Mouse (Mus musculus): ENCODE results near the gene Msln. TPM values are rescaled to one million over a fixed set of nuclear protein-coding genes. Genes with fewer than 3 reads are reported as not detected.
"Not testable (repeated sequence)": the region's sequence is repeated elsewhere in the genome, so short reads cannot be mapped to it uniquely, and the experiment has no call there.

Msln gene
- total and polyA plus RNA-seq, 3 experiments = not detected

GRCm38 (mm10) chr17:25743831-25744230 lies 10.3 kb downstream of the Msln start:
- no peak overlapping the region for H3K4me3 ChIP-seq (replicated peaks in 1 of 3; ENCODE audit: low read depth in 2 of 3, low read length in 2 of 3, poor library complexity in 1 of 3)
- no peak overlapping the region for H3K4me2 ChIP-seq (ENCODE audit: insufficient read depth, low read depth, poor library complexity, severe bottlenecking)
- H3K9ac ChIP-seq (ENCODE audit: insufficient read depth, low read depth) = no peak overlapping the region
- TF ChIP-seq PAX5 (IDR thresholded peaks at IDR 0.05; ENCODE audit: low read length) = no peak
- TF ChIP-seq ELF1 (IDR thresholded peaks at IDR 0.05; ENCODE audit: low read depth, low read length) = no peak
- TF ChIP-seq MXI1 (IDR thresholded peaks at IDR 0.05; ENCODE audit: low read depth, low read length) = no peak
- TF ChIP-seq E2F4 (IDR thresholded peaks at IDR 0.05; ENCODE audit: insufficient replicate concordance, low read depth, low read length) = no peak
- no peak for TF ChIP-seq KAT2A (IDR thresholded peaks at IDR 0.05; ENCODE audit: insufficient replicate concordance, low read length)
- TF ChIP-seq MEF2A (IDR thresholded peaks at IDR 0.05; ENCODE audit: borderline replicate concordance, low read depth, low read length) = no peak
- no peak for TF ChIP-seq RCOR1 (conservative IDR thresholded peaks at IDR 0.05; ENCODE audit: low read depth, low read length)
- H3K36me3 ChIP-seq (replicated peaks in 1 of 2; ENCODE audit: control insufficient read depth in 1 of 2, insufficient read depth in 1 of 2, low read length in 1 of 2) = no peaks in the 10 kb centered on the region
- dilution Hi-C loops (cut with MboI; ENCODE audit: extremely low pct_ligation_motif_present, extremely low pct_unique_long_range_greater_than_20kb, low sequenced_read_pairs) (no loop called here), in situ Hi-C loops (cut with MboI; ENCODE audit: low pct_ligation_motif_present, low pct_unique_long_range_greater_than_20kb, low sequenced_read_pairs) (no loop called here)
- no peaks in the 10 kb centered on the region for H3K79me2 ChIP-seq (replicated peaks; ENCODE audit: control insufficient read depth, extremely low read depth, insufficient read depth, poor library complexity, severe bottlenecking)
- no peaks in the 10 kb centered on the region for H3K4me1 ChIP-seq (ENCODE audit: control insufficient read depth in 1 of 2, insufficient read depth in 2 of 2)
- peaks cover 80% of the 10 kb centered on the region for H3K27me3 ChIP-seq (replicated peaks)
- DNase-seq (ENCODE audit: extremely low read depth) = no peak
- H3K9me3 ChIP-seq (replicated peaks; ENCODE audit: low read length) = no peaks in the 10 kb centered on the region
- no peak overlapping the region for H3K27ac ChIP-seq (ENCODE audit: insufficient read depth, low read depth)

DNA sequence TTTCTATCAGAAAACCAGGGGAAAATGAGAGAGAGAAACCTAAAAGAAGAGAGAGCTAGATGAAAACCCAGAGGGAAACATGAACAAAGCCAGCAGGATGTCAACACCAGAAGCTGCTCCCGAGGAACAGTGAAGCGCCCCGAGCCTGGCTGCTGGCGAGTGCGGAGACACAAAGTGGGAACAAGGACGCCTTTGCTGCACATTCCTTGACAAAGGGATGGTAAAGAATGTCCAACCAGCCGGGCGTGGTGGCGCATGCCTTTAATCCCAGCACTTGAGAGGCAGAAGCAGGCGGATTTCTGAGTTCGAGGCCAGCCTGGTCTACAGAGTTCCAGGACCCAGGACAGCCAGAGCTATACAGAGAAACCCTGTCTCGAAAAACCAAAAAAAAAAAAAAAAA lies 12.7 kb downstream of the Msln start:
- H3K4me3 ChIP-seq (replicated peaks in 1 of 3; ENCODE audit: low read depth in 2 of 3, low read length in 2 of 3, poor library complexity in 1 of 3); H3K79me2 ChIP-seq (replicated peaks; ENCODE audit: control insufficient read depth, extremely low read depth, insufficient read depth, poor library complexity, severe bottlenecking); H3K9ac ChIP-seq (ENCODE audit: insufficient read depth, low read depth); H3K9me3 ChIP-seq (replicated peaks; ENCODE audit: low read length); H3K27ac ChIP-seq (ENCODE audit: insufficient read depth, low read depth); H3K36me3 ChIP-seq (replicated peaks in 1 of 2; ENCODE audit: control insufficient read depth in 1 of 2, insufficient read depth in 1 of 2, low read length in 1 of 2); H3K4me1 ChIP-seq (ENCODE audit: control insufficient read depth in 1 of 2, insufficient read depth in 2 of 2); in situ Hi-C loops (cut with MboI; ENCODE audit: low pct_ligation_motif_present, low pct_unique_long_range_greater_than_20kb, low sequenced_read_pairs); DNase-seq (ENCODE audit: extremely low read depth); H3K4me2 ChIP-seq (ENCODE audit: insufficient read depth, low read depth, poor library complexity, severe bottlenecking); dilution Hi-C loops (cut with MboI; ENCODE audit: extremely low pct_ligation_motif_present, extremely low pct_unique_long_range_greater_than_20kb, low sequenced_read_pairs): not testable (repeated sequence)
- peaks cover 84% of the 10 kb centered on the region for H3K27me3 ChIP-seq (replicated peaks)

- H3K27me3 ChIP-seq (replicated peaks) = peaks cover 80% of the 10 kb centered on the region
- H3K9ac ChIP-seq (ENCODE audit: insufficient read depth, low read depth) = no peak overlapping the region
- TF ChIP-seq CHD1 (IDR thresholded peaks at IDR 0.05; ENCODE audit: low read depth, low read length) (no peak), ZNF384 (IDR thresholded peaks at IDR 0.05; ENCODE audit: low read depth, low read length) (no peak), SMC3 (IDR thresholded peaks at IDR 0.05; ENCODE audit: low read depth, low read length) (no peak), CHD2 (IDR thresholded peaks at IDR 0.05; ENCODE audit: low read length) (no peak), TCF12 (IDR thresholded peaks at IDR 0.05; ENCODE audit: low read depth, low read length) (no peak), NELFE (IDR thresholded peaks at IDR 0.05; ENCODE audit: low read depth, low read length) (no peak), USF1 (IDR thresholded peaks at IDR 0.05; ENCODE audit: low read depth, low read length) (no peak), MYC (IDR thresholded peaks at IDR 0.05; ENCODE audit: low read depth, low read length) (no peak), POLR2A (IDR thresholded peaks at IDR 0.05; ENCODE audit: low read depth, low read length) (no peak), SIN3A (IDR thresholded peaks at IDR 0.05; ENCODE audit: low read length) (no peak), MEF2A (IDR thresholded peaks at IDR 0.05; ENCODE audit: borderline replicate concordance, low read depth, low read length) (no peak), IRF4 (IDR thresholded peaks at IDR 0.05; ENCODE audit: low read depth, low read length) (no peak), JUN (IDR thresholded peaks at IDR 0.05; ENCODE audit: insufficient read depth, low read depth, low read length) (no peak), RAD21 (IDR thresholded peaks at IDR 0.05; ENCODE audit: low read depth, low read length) (no peak), MAFK (IDR thresholded peaks at IDR 0.05; ENCODE audit: insufficient replicate concordance, low read length) (no peak)
- H3K4me3 ChIP-seq (replicated peaks in 1 of 3; ENCODE audit: low read depth in 2 of 3, low read length in 2 of 3, poor library complexity in 1 of 3) = no peak overlapping the region
- H3K36me3 ChIP-seq (replicated peaks in 1 of 2; ENCODE audit: control insufficient read depth in 1 of 2, insufficient read depth in 1 of 2, low read length in 1 of 2) = no peaks in the 10 kb centered on the region
- dilution Hi-C loops (cut with MboI; ENCODE audit: extremely low pct_ligation_motif_present, extremely low pct_unique_long_range_greater_than_20kb, low sequenced_read_pairs) = no loop called here
- H3K79me2 ChIP-seq (replicated peaks; ENCODE audit: control insufficient read depth, extremely low read depth, insufficient read depth, poor library complexity, severe bottlenecking) = no peaks in the 10 kb centered on the region
- no peaks in the 10 kb centered on the region for H3K9me3 ChIP-seq (replicated peaks; ENCODE audit: low read length)
- H3K4me2 ChIP-seq (ENCODE audit: insufficient read depth, low read depth, poor library complexity, severe bottlenecking) = no peak overlapping the region
- in situ Hi-C loops (cut with MboI; ENCODE audit: low pct_ligation_motif_present, low pct_unique_long_range_greater_than_20kb, low sequenced_read_pairs) = loop anchor here (10.0 kb wide), 1 partner anchor 56 kb away; the partner anchor contains the start of genes AC134908.4, Fam173a and Metrn
- no peak for DNase-seq (ENCODE audit: extremely low read depth)
- no peak overlapping the region for H3K27ac ChIP-seq (ENCODE audit: insufficient read depth, low read depth)
- H3K4me1 ChIP-seq (ENCODE audit: control insufficient read depth in 1 of 2, insufficient read depth in 2 of 2) = no peaks in the 10 kb centered on the region
Observed at GRCm38 (mm10) chr17:25738861-25739260, 15.3 kb downstream of the Msln start.

Measured in CH12.LX (cell line).